ENCODE assay signal across 18 mouse cellular contexts in genomic region chr9:77172044-77172443, GRCm38 (mm10).
DNase-seq lines count a peak whose midpoint lies in the region; ATAC-seq and TF ChIP-seq lines count a peak whose summit lies in the region.
"Had no signal": no experiment of that assay in that cellular context is flagged by ENCODE, and none has a peak within 500 bp of the region (broad histone marks: within the 10 kb centered on the region; RNA-seq: fewer than 3 reads in every experiment).

No protein-coding gene starts in this region.

- no peak for DNase-seq in forebrain, embryonic 11.5 days (ENCODE audit: low spot score)
- no peak for DNase-seq in forebrain, postnatal 0 days
- DNase-seq in midbrain, postnatal 0 days (ENCODE audit: low spot score) = no peak
- DNase-seq in lung, postnatal 0 days (ENCODE audit: low spot score) = peak; percentile 49
- no peak for DNase-seq in cerebellum, postnatal 4 days (ENCODE audit: low spot score in 2 of 2)
- DNase-seq in hindbrain, embryonic 14.5 days (ENCODE audit: low spot score) = no peak
- DNase-seq: adrenal gland, adult 8-10 months; cerebellum, postnatal 14 days; gastrocnemius, postnatal 25 days; liver; liver, postnatal 0 days had no signal

- no peak overlapping the region for H3K4me2 ChIP-seq in forebrain, embryonic 11.5 days (ENCODE audit: low read depth, low read length, severe bottlenecking)
- no peak overlapping the region for H3K4me2 ChIP-seq in forebrain, postnatal 0 days (ENCODE audit: low read depth)
- H3K4me2 ChIP-seq in midbrain, embryonic 13.5 days (replicated peaks) = no peak overlapping the region
- no peak overlapping the region for H3K4me2 ChIP-seq in midbrain, postnatal 0 days (ENCODE audit: low read depth, low read length, poor library complexity, severe bottlenecking)
- no peak overlapping the region for H3K4me2 ChIP-seq in lung, postnatal 0 days (replicated peaks; ENCODE audit: low read depth, low read length)
- no peak overlapping the region for H3K4me2 ChIP-seq in hindbrain, embryonic 14.5 days (replicated peaks)
- H3K4me2 ChIP-seq: hindbrain, embryonic 15.5 days had no signal

- no peak for TF ChIP-seq EP300 in lung, postnatal 0 days (IDR thresholded peaks at IDR 0.05)

- no peak for TF ChIP-seq CTCF in forebrain, postnatal 0 days (IDR thresholded peaks at IDR 0.05; ENCODE audit: low read depth)
- no peak for TF ChIP-seq CTCF in midbrain, postnatal 0 days (IDR thresholded peaks at IDR 0.05)
- TF ChIP-seq CTCF in lung, postnatal 0 days (IDR thresholded peaks at IDR 0.05) = no peak

- no peak overlapping the region for H3K9ac ChIP-seq in forebrain, embryonic 11.5 days (ENCODE audit: low read length)
- no peak overlapping the region for H3K9ac ChIP-seq in forebrain, postnatal 0 days
- H3K9ac ChIP-seq in midbrain, embryonic 13.5 days (replicated peaks) = no peak overlapping the region
- H3K9ac ChIP-seq in midbrain, postnatal 0 days (replicated peaks; ENCODE audit: low read length, poor library complexity, severe bottlenecking) = no peak overlapping the region
- H3K9ac ChIP-seq in lung, postnatal 0 days (replicated peaks; ENCODE audit: low read depth) = no peak overlapping the region
- no peak overlapping the region for H3K9ac ChIP-seq in hindbrain, embryonic 14.5 days
- H3K9ac ChIP-seq: hindbrain, embryonic 15.5 days; liver, postnatal 0 days had no signal

- no peak overlapping the region for H3K4me3 ChIP-seq in forebrain, embryonic 11.5 days (ENCODE audit: low read depth, low read length)
- H3K4me3 ChIP-seq in forebrain, postnatal 0 days (ENCODE audit: low read depth, low read length) = no peak overlapping the region
- no peak overlapping the region for H3K4me3 ChIP-seq in midbrain, embryonic 13.5 days (replicated peaks)
- no peak overlapping the region for H3K4me3 ChIP-seq in midbrain, postnatal 0 days (ENCODE audit: low read depth, low read length)
- no peak overlapping the region for H3K4me3 ChIP-seq in lung, postnatal 0 days (ENCODE audit: low read depth, low read length)
- H3K4me3 ChIP-seq in hindbrain, embryonic 14.5 days (replicated peaks; ENCODE audit: low read length) = no peak overlapping the region
- H3K4me3 ChIP-seq: erythroblast, embryonic 14.5 days; hindbrain, embryonic 15.5 days had no signal

- 38% methylated on average over 5 of the region's 5 CpGs for WGBS in forebrain, embryonic 11.5 days
- WGBS in forebrain, postnatal 0 days = 38% methylated on average over 5 of the region's 5 CpGs
- 24% methylated on average over 5 of the region's 5 CpGs for WGBS in midbrain, embryonic 13.5 days
- 18% methylated on average over 5 of the region's 5 CpGs for WGBS in midbrain, postnatal 0 days
- 31% methylated on average over 5 of the region's 5 CpGs for WGBS in lung, postnatal 0 days
- 61% methylated on average over 5 of the region's 5 CpGs for WGBS in hindbrain, embryonic 14.5 days

- H3K9me3 ChIP-seq in forebrain, embryonic 11.5 days (ENCODE audit: control insufficient read depth, low read length) = no peaks in the 10 kb centered on the region
- no peaks in the 10 kb centered on the region for H3K9me3 ChIP-seq in forebrain, postnatal 0 days (ENCODE audit: low read length)
- H3K9me3 ChIP-seq in midbrain, embryonic 13.5 days = no peaks in the 10 kb centered on the region
- H3K9me3 ChIP-seq in midbrain, postnatal 0 days (ENCODE audit: low read length) = no peaks in the 10 kb centered on the region
- H3K9me3 ChIP-seq in lung, postnatal 0 days (ENCODE audit: low read length) = no peaks in the 10 kb centered on the region
- no peaks in the 10 kb centered on the region for H3K9me3 ChIP-seq in hindbrain, embryonic 14.5 days (ENCODE audit: control insufficient read depth, low read length)
- H3K9me3 ChIP-seq: hindbrain, embryonic 15.5 days had no signal

- no peaks in the 10 kb centered on the region for H3K4me1 ChIP-seq in forebrain, embryonic 11.5 days (replicated peaks; ENCODE audit: control insufficient read depth, insufficient read depth, low read length)
- H3K4me1 ChIP-seq in forebrain, postnatal 0 days (ENCODE audit: insufficient read depth) = no peaks in the 10 kb centered on the region
- H3K4me1 ChIP-seq in midbrain, embryonic 13.5 days (replicated peaks) = peaks cover 3% of the 10 kb centered on the region; the same call in 1 of the 2 replicates
- peaks cover 5% of the 10 kb centered on the region; the same call in 1 of the 2 replicates for H3K4me1 ChIP-seq in midbrain, postnatal 0 days (ENCODE audit: insufficient read depth, low read length)
- H3K4me1 ChIP-seq in lung, postnatal 0 days (ENCODE audit: insufficient read depth, low read depth, low read length) = no peaks in the 10 kb centered on the region
- H3K4me1 ChIP-seq in hindbrain, embryonic 14.5 days (replicated peaks; ENCODE audit: control insufficient read depth, insufficient read depth, low read length) = no peaks in the 10 kb centered on the region
- H3K4me1 ChIP-seq: hindbrain, embryonic 15.5 days had no signal

- no peaks in the 10 kb centered on the region for H3K36me3 ChIP-seq in forebrain, embryonic 11.5 days (ENCODE audit: control insufficient read depth, insufficient read depth, low read length)
- H3K36me3 ChIP-seq in forebrain, postnatal 0 days (ENCODE audit: insufficient read depth) = no peaks in the 10 kb centered on the region
- no peaks in the 10 kb centered on the region for H3K36me3 ChIP-seq in midbrain, embryonic 13.5 days
- H3K36me3 ChIP-seq in midbrain, postnatal 0 days (ENCODE audit: insufficient read depth, low read length) = no peaks in the 10 kb centered on the region
- no peaks in the 10 kb centered on the region for H3K36me3 ChIP-seq in lung, postnatal 0 days (ENCODE audit: insufficient read depth, low read length)
- H3K36me3 ChIP-seq in hindbrain, embryonic 14.5 days (replicated peaks; ENCODE audit: control insufficient read depth, insufficient read depth) = no peaks in the 10 kb centered on the region
- H3K36me3 ChIP-seq: G1E; hindbrain, embryonic 15.5 days had no signal

- peak; percentile 66 for ATAC-seq in forebrain, embryonic 11.5 days (replicated peaks; ENCODE audit: low FRiP score)
- ATAC-seq in forebrain, postnatal 0 days = no peak
- ATAC-seq in midbrain, embryonic 13.5 days = peak; percentile 55; the same call in 1 of the 2 replicates
- ATAC-seq in midbrain, postnatal 0 days (ENCODE audit: low FRiP score) = no peak
- peak; percentile 58; the same call in 1 of the 2 replicates for ATAC-seq in lung, postnatal 0 days
- no peak for ATAC-seq in hindbrain, embryonic 14.5 days (ENCODE audit: low FRiP score)
- ATAC-seq in frontal cortex, adult (ENCODE audit: low TSS enrichment) = no peak
- ATAC-seq: CD4-positive, CD25-positive, alpha-beta regulatory T cell, adult 4 months; intestine, embryonic 16.5 days; liver, postnatal 0 days had no signal

- no peaks in the 10 kb centered on the region for H3K27me3 ChIP-seq in forebrain, embryonic 11.5 days (ENCODE audit: control insufficient read depth, insufficient read depth, low read length)
- no peaks in the 10 kb centered on the region for H3K27me3 ChIP-seq in forebrain, postnatal 0 days (ENCODE audit: insufficient read depth, low read length)
- H3K27me3 ChIP-seq in midbrain, embryonic 13.5 days = no peaks in the 10 kb centered on the region
- no peaks in the 10 kb centered on the region for H3K27me3 ChIP-seq in midbrain, postnatal 0 days (ENCODE audit: insufficient read depth, low read length)
- H3K27me3 ChIP-seq in lung, postnatal 0 days (replicated peaks; ENCODE audit: insufficient read depth, low read length) = no peaks in the 10 kb centered on the region
- no peaks in the 10 kb centered on the region for H3K27me3 ChIP-seq in hindbrain, embryonic 14.5 days (ENCODE audit: control insufficient read depth, insufficient read depth, low read length)
- H3K27me3 ChIP-seq: hindbrain, embryonic 15.5 days had no signal

- H3K27ac ChIP-seq in forebrain, embryonic 11.5 days (ENCODE audit: low read depth, low read length) = no peak overlapping the region
- H3K27ac ChIP-seq in forebrain, postnatal 0 days (ENCODE audit: low read depth, low read length) = no peak overlapping the region
- no peak overlapping the region for H3K27ac ChIP-seq in midbrain, embryonic 13.5 days
- no peak overlapping the region for H3K27ac ChIP-seq in midbrain, postnatal 0 days (ENCODE audit: low read depth, low read length)
- H3K27ac ChIP-seq in lung, postnatal 0 days (ENCODE audit: low read length) = no peak overlapping the region
- H3K27ac ChIP-seq in hindbrain, embryonic 14.5 days = no peak overlapping the region
- H3K27ac ChIP-seq: hindbrain, embryonic 15.5 days had no signal

Comparison
In these comparisons a context has a peak if more than half of its experiments do, and no peak if none do; other contexts are left out.
1. ATAC-seq: peak in forebrain, embryonic 11.5 days (single experiment), midbrain, embryonic 13.5 days (single experiment) and lung, postnatal 0 days (single experiment); none in forebrain, postnatal 0 days (single experiment), midbrain, postnatal 0 days (single experiment), hindbrain, embryonic 14.5 days (single experiment) and frontal cortex, adult (single experiment).